In the genomic region with DNA sequence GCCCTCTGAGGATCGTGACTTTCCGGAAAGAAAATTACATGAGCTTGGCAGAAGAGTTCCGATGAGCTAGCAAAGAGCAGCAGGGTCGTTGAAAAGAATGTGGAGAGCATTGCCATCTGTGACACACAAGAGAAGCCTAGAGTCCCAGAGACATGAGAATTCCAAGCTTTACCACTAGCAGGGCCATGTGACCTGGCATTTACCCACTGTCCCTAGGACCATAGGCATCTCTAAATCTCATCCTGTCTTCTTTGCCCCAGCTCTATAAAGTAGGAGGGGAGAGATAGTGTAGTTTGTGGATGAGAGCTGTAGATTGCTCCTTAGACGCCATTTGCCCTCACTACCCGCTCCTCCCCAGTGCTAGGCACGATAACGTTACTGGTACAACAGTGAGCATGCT, we compare ENCODE assay signal across 8 mouse cellular contexts. TPM values are rescaled to one million over a fixed set of nuclear protein-coding genes. Genes with fewer than 3 reads are reported as not detected.
DNase-seq lines count a peak whose midpoint lies in the region; ATAC-seq and TF ChIP-seq lines count a peak whose summit lies in the region.

A gene (minus strand): TSS at position 101 of the 400 bp plus-strand sequence.

- no peak within 1 kb of the TSS for H3K4me3 ChIP-seq in kidney, postnatal 0 days (replicated peaks; ENCODE audit: low read depth, low read length)
- no peak within 1 kb of the TSS for H3K4me3 ChIP-seq in midbrain, postnatal 0 days (ENCODE audit: low read depth, low read length)

- no peak within 1 kb of the TSS for H3K4me2 ChIP-seq in kidney, postnatal 0 days (ENCODE audit: low read length)
- H3K4me2 ChIP-seq in midbrain, postnatal 0 days (ENCODE audit: low read depth, low read length, poor library complexity, severe bottlenecking): no peak within 1 kb of the TSS

- no peaks in the 10 kb centered on the region for H3K36me3 ChIP-seq in kidney, postnatal 0 days (ENCODE audit: insufficient read depth, low read length)
- no peaks in the 10 kb centered on the region for H3K36me3 ChIP-seq in midbrain, postnatal 0 days (ENCODE audit: insufficient read depth, low read length)

- H3K4me1 ChIP-seq in kidney, postnatal 0 days (replicated peaks; ENCODE audit: insufficient read depth, low read length): no peaks in the 10 kb centered on the region
- no peaks in the 10 kb centered on the region for H3K4me1 ChIP-seq in midbrain, postnatal 0 days (ENCODE audit: insufficient read depth, low read length)

- no peak for TF ChIP-seq POLR2A in brain, embryonic 14.5 days (IDR thresholded peaks at IDR 0.05; ENCODE audit: borderline replicate concordance, extremely low read depth, insufficient read depth, insufficient read length, poor library complexity, severe bottlenecking)

- no peaks in the 10 kb centered on the region for H3K27me3 ChIP-seq in kidney, postnatal 0 days (ENCODE audit: insufficient read depth, low read length)
- no peaks in the 10 kb centered on the region for H3K27me3 ChIP-seq in midbrain, postnatal 0 days (ENCODE audit: insufficient read depth, low read length)

- no peak within 1 kb of the TSS for H3K27ac ChIP-seq in kidney, postnatal 0 days
- no peak within 1 kb of the TSS for H3K27ac ChIP-seq in midbrain, postnatal 0 days (ENCODE audit: low read depth, low read length)

- ATAC-seq in kidney, postnatal 0 days (replicated peaks; ENCODE audit: low FRiP score, low read depth): no peak
- no peak for ATAC-seq in granulocyte monocyte progenitor cell, adult 5-6 weeks (replicated peaks; ENCODE audit: poor library complexity, severe bottlenecking)
- no peak for ATAC-seq in midbrain, postnatal 0 days (ENCODE audit: low FRiP score)

- no peaks in the 10 kb centered on the region for H3K9me3 ChIP-seq in kidney, postnatal 0 days (replicated peaks; ENCODE audit: low read length)
- H3K9me3 ChIP-seq in midbrain, postnatal 0 days (ENCODE audit: low read length): no peaks in the 10 kb centered on the region

- WGBS in kidney, postnatal 0 days: 89% methylated on average over 8 of the region's 8 CpGs
- WGBS in midbrain, postnatal 0 days: 87% methylated on average over 8 of the region's 8 CpGs

- no peak within 1 kb of the TSS for H3K9ac ChIP-seq in kidney, postnatal 0 days (ENCODE audit: low read depth, low read length)
- no peak within 1 kb of the TSS for H3K9ac ChIP-seq in midbrain, postnatal 0 days (replicated peaks; ENCODE audit: low read length, poor library complexity, severe bottlenecking)

- no peak for DNase-seq in kidney, postnatal 0 days (ENCODE audit: low spot score)
- DNase-seq in kidney, adult 11 months: no peak
- DNase-seq in brain, embryonic 14.5 days (ENCODE audit: low read depth): no peak
- DNase-seq in layer of hippocampus, postnatal 14 days (ENCODE audit: low spot score in 2 of 2): no peak
- no peak for DNase-seq in midbrain, postnatal 0 days (ENCODE audit: low spot score)
- no peak for DNase-seq in kidney, adult 8-10 months
- no peak for DNase-seq in urinary bladder, postnatal 10 days (ENCODE audit: low spot score)

- no peak for TF ChIP-seq CTCF in kidney, postnatal 0 days (IDR thresholded peaks at IDR 0.05; ENCODE audit: low read depth)
- TF ChIP-seq CTCF in brain, embryonic 14.5 days (IDR thresholded peaks at IDR 0.05; ENCODE audit: borderline replicate concordance, extremely low read depth, insufficient read depth, insufficient read length): no peak
- TF ChIP-seq CTCF in midbrain, postnatal 0 days (IDR thresholded peaks at IDR 0.05): no peak

RNA-seq across cellular contexts. Expression of the gene that starts here (rescaled TPM):
- 52.1 and 57.9 TPM in 2 replicates for polyA plus RNA-seq in kidney, postnatal 0 days (2015; fragmentation: Nextera tagmentation; extraction: Ambion mirVana)
- 21.3 and 24.2 TPM in 2 replicates for polyA plus RNA-seq in brain, embryonic 14.5 days (2012; rRNA removed)
- total RNA-seq in granulocyte monocyte progenitor cell, adult 5-6 weeks (2014; fragmentation: Nextera tagmentation): 53.2 and 70.9 TPM in 2 replicates
- 61.3 and 64.5 TPM in 2 replicates for total RNA-seq in granulocyte monocyte progenitor cell, adult 5-6 weeks (2017)
- total RNA-seq in layer of hippocampus, postnatal 14 days (2021): 10 to 100 TPM; 45.4 to 48.4 TPM
- total RNA-seq in midbrain, postnatal 0 days (2014; rRNA removed): 31.7 and 38.2 TPM in 2 replicates
- polyA plus RNA-seq in midbrain, postnatal 0 days (2015; fragmentation: Nextera tagmentation; extraction: Ambion mirVana): 36.1 and 38.4 TPM in 2 replicates
